Mouse (Mus musculus) c-Kit-positive CD71-positive TER-119-negative erythroid progenitor cells, embryonic 14.5 days (primary cell): ENCODE results near the gene Mslnl.

Experiments
- DNase-seq: peaks from one replicate; pipeline ENCODE4 v3.0.0-alpha.2; 2013; ENCODE audit warnings: low read depth

Mslnl gene

GRCm38 (mm10) chr17:25786280-25786679 lies 50.4 kb downstream of the Mslnl start, which contains the start of gene Ccdc78:
Gene Ccdc78 (plus strand): TSS chr17:25786580.
- DNase-seq: no peak

- DNase-seq: no peak
Measured at GRCm38 (mm10) chr17:25786781-25787504, 51.1 kb downstream of the Mslnl start.

GRCm38 (mm10) chr17:25791320-25791842 lies 55.5 kb downstream of the Mslnl start:
- DNase-seq: no peak

GRCm38 (mm10) chr17:25791843-25792527 lies 56.1 kb downstream of the Mslnl start:
- DNase-seq: peak; percentile 82

- peak; percentile 46 for DNase-seq
Measured at GRCm38 (mm10) chr17:25792615-25793014, 56.8 kb downstream of the Mslnl start, which contains the start of gene Fam173a. Gene Fam173a (minus strand): TSS chr17:25792901.

- DNase-seq: no peak
Measured at GRCm38 (mm10) chr17:25794197-25794596, 58.4 kb downstream of the Mslnl start.

- DNase-seq: no peak
Measured at GRCm38 (mm10) chr17:25794998-25795397, 59.2 kb downstream of the Mslnl start.

GRCm38 (mm10) chr17:25795609-25796092 lies 59.8 kb downstream of the Mslnl start, which contains the start of gene AC134908.4:
Gene AC134908.4 (minus strand): TSS chr17:25795659.
- no peak for DNase-seq

GRCm38 (mm10) chr17:25796211-25796771 lies 60.4 kb downstream of the Mslnl start:
- DNase-seq: no peak

- peak; percentile 77 for DNase-seq
Measured at GRCm38 (mm10) chr17:25796951-25797369, 61.1 kb downstream of the Mslnl start, which contains the start of gene Metrn. Gene Metrn (minus strand): TSS chr17:25797136.
